Mouse (Mus musculus): Measurements from ENCODE around the gene Tcp11. TPM values are rescaled to one million over a fixed set of nuclear protein-coding genes. Genes with fewer than 3 reads are reported as not detected.
A peak's percentile ranks its signal among the peaks of the same experiment; 100 is the strongest.

Gene Tcp11
- polyA plus RNA-seq, 1 experiment from 2014 or later, result 4.9 TPM

- WGBS, result 76% methylated on average over 3 of the region's 3 CpGs
- H3K9ac ChIP-seq (ENCODE audit: low read depth, low read length), result no peak overlapping the region
- H3K4me3 ChIP-seq (ENCODE audit: low read length), result no peak overlapping the region
- no peak overlapping the region for H3K27ac ChIP-seq (ENCODE audit: low read depth, low read length)
- ATAC-seq (ENCODE audit: low FRiP score, low TSS enrichment), result no peak
- H3K9me3 ChIP-seq (ENCODE audit: control insufficient read depth, low read length), result peaks cover 8% of the 10 kb centered on the region; the same call in 1 of the 2 replicates
- H3K36me3 ChIP-seq (ENCODE audit: control insufficient read depth, insufficient read depth, low read length), result no peaks in the 10 kb centered on the region
- H3K4me1 ChIP-seq (ENCODE audit: control insufficient read depth, insufficient read depth, low read length), result peaks cover 6% of the 10 kb centered on the region
- H3K27me3 ChIP-seq (ENCODE audit: control insufficient read depth, insufficient read depth, low read length), result no peaks in the 10 kb centered on the region
- H3K4me2 ChIP-seq (replicated peaks; ENCODE audit: low read depth, low read length), result no peak overlapping the region
These were observed 13.4 kb upstream of the Tcp11 start for GRCm38 (mm10) chr17:28093837-28094236.

GRCm38 (mm10) chr17:28092297-28092696 lies 11.9 kb upstream of the Tcp11 start:
- H3K27me3 ChIP-seq (ENCODE audit: control insufficient read depth, insufficient read depth, low read length), result no peaks in the 10 kb centered on the region
- no peaks in the 10 kb centered on the region for H3K4me1 ChIP-seq (ENCODE audit: control insufficient read depth, insufficient read depth, low read length)
- no peak overlapping the region for H3K27ac ChIP-seq (ENCODE audit: low read depth, low read length)
- peaks cover 8% of the 10 kb centered on the region; the same call in 1 of the 2 replicates for H3K9me3 ChIP-seq (ENCODE audit: control insufficient read depth, low read length)
- H3K4me3 ChIP-seq (ENCODE audit: low read length), result no peak overlapping the region
- no peak overlapping the region for H3K4me2 ChIP-seq (replicated peaks; ENCODE audit: low read depth, low read length)
- H3K36me3 ChIP-seq (ENCODE audit: control insufficient read depth, insufficient read depth, low read length), result no peaks in the 10 kb centered on the region
- no peak overlapping the region for H3K9ac ChIP-seq (ENCODE audit: low read depth, low read length)
- 87% methylated on average over 2 of the region's 2 CpGs for WGBS
- no peak for ATAC-seq (ENCODE audit: low FRiP score, low TSS enrichment)

- no peak for ATAC-seq (ENCODE audit: low FRiP score, low TSS enrichment)
- 97% methylated on average over 6 of the region's 6 CpGs for WGBS
These were observed 8.3 kb upstream of the Tcp11 start for GRCm38 (mm10) chr17:28088718-28089117.

GRCm38 (mm10) chr17:28087430-28087829 lies 7.0 kb upstream of the Tcp11 start:
- ATAC-seq (ENCODE audit: low FRiP score, low TSS enrichment), result no peak

More at GRCm38 (mm10) chr17:28088718-28089117, 8.3 kb upstream of the Tcp11 start:
- Histone ChIP-seq H3K36me3 (ENCODE audit: control insufficient read depth, insufficient read depth, low read length) (no peaks in the 10 kb centered on the region), H3K27ac (ENCODE audit: low read depth, low read length) (no peak overlapping the region), H3K27me3 (ENCODE audit: control insufficient read depth, insufficient read depth, low read length) (no peaks in the 10 kb centered on the region), H3K4me3 (ENCODE audit: low read length) (no peak overlapping the region), H3K9ac (ENCODE audit: low read depth, low read length) (no peak overlapping the region), H3K4me1 (ENCODE audit: control insufficient read depth, insufficient read depth, low read length) (no peaks in the 10 kb centered on the region; the same call in 1 of the 2 replicates), H3K9me3 (ENCODE audit: control insufficient read depth, low read length) (peaks cover 5% of the 10 kb centered on the region; the same call in 1 of the 2 replicates), H3K4me2 (replicated peaks; ENCODE audit: low read depth, low read length) (no peak overlapping the region)

GRCm38 (mm10) chr17:28084964-28085363 lies 4.5 kb upstream of the Tcp11 start:
- no peaks in the 10 kb centered on the region for H3K27me3 ChIP-seq (ENCODE audit: control insufficient read depth, insufficient read depth, low read length)
- H3K4me1 ChIP-seq (ENCODE audit: control insufficient read depth, insufficient read depth, low read length), result no peaks in the 10 kb centered on the region; the same call in 1 of the 2 replicates
- no peaks in the 10 kb centered on the region for H3K36me3 ChIP-seq (ENCODE audit: control insufficient read depth, insufficient read depth, low read length)
- WGBS, result under 1% methylated on average over 16 of the region's 16 CpGs
- peak; percentile 20; the same call in 1 of the 2 replicates for ATAC-seq (ENCODE audit: low FRiP score, low TSS enrichment)
- H3K4me3 ChIP-seq (ENCODE audit: low read length), result peak overlapping the region; percentile 12; the same call in 1 of the 2 replicates
- H3K27ac ChIP-seq (ENCODE audit: low read depth, low read length), result no peak overlapping the region
- no peaks in the 10 kb centered on the region for H3K9me3 ChIP-seq (ENCODE audit: control insufficient read depth, low read length)
- H3K4me2 ChIP-seq (replicated peaks; ENCODE audit: low read depth, low read length), result peak overlapping the region; percentile 39
- H3K9ac ChIP-seq (ENCODE audit: low read depth, low read length), result peak overlapping the region; percentile 42; the same call in 1 of the 2 replicates

More at GRCm38 (mm10) chr17:28087430-28087829, 7.0 kb upstream of the Tcp11 start:
- 35% methylated on average over 5 of the region's 5 CpGs for WGBS
- Histone ChIP-seq H3K27me3 (ENCODE audit: control insufficient read depth, insufficient read depth, low read length) (no peaks in the 10 kb centered on the region), H3K27ac (ENCODE audit: low read depth, low read length) (no peak overlapping the region), H3K9me3 (ENCODE audit: control insufficient read depth, low read length) (peaks cover 4% of the 10 kb centered on the region; the same call in 1 of the 2 replicates), H3K9ac (ENCODE audit: low read depth, low read length) (no peak overlapping the region), H3K36me3 (ENCODE audit: control insufficient read depth, insufficient read depth, low read length) (no peaks in the 10 kb centered on the region), H3K4me2 (replicated peaks; ENCODE audit: low read depth, low read length) (no peak overlapping the region), H3K4me3 (ENCODE audit: low read length) (no peak overlapping the region), H3K4me1 (ENCODE audit: control insufficient read depth, insufficient read depth, low read length) (no peaks in the 10 kb centered on the region; the same call in 1 of the 2 replicates)

- Histone ChIP-seq H3K9ac (ENCODE audit: low read depth, low read length) (no peak overlapping the region), H3K36me3 (ENCODE audit: control insufficient read depth, insufficient read depth, low read length) (no peaks in the 10 kb centered on the region), H3K4me2 (replicated peaks; ENCODE audit: low read depth, low read length) (no peak overlapping the region), H3K4me1 (ENCODE audit: control insufficient read depth, insufficient read depth, low read length) (peaks cover 1% of the 10 kb centered on the region; the same call in 1 of the 2 replicates), H3K27ac (ENCODE audit: low read depth, low read length) (no peak overlapping the region), H3K4me3 (ENCODE audit: low read length) (no peak overlapping the region), H3K9me3 (ENCODE audit: control insufficient read depth, low read length) (no peaks in the 10 kb centered on the region), H3K27me3 (ENCODE audit: control insufficient read depth, insufficient read depth, low read length) (no peaks in the 10 kb centered on the region)
- 22% methylated on average over 22 of the region's 22 CpGs for WGBS
- no peak for ATAC-seq (ENCODE audit: low FRiP score, low TSS enrichment)
These were observed 4.0 kb upstream of the Tcp11 start for GRCm38 (mm10) chr17:28084395-28084905.

GRCm38 (mm10) chr17:28082863-28083262 lies 2.4 kb upstream of the Tcp11 start:
- Histone ChIP-seq H3K36me3 (ENCODE audit: control insufficient read depth, insufficient read depth, low read length) (no peaks in the 10 kb centered on the region), H3K4me1 (ENCODE audit: control insufficient read depth, insufficient read depth, low read length) (peaks cover 6% of the 10 kb centered on the region; the same call in 1 of the 2 replicates), H3K27ac (ENCODE audit: low read depth, low read length) (peak overlapping the region; percentile 31; the same call in 1 of the 2 replicates), H3K9ac (ENCODE audit: low read depth, low read length) (no peak overlapping the region), H3K4me3 (ENCODE audit: low read length) (no peak overlapping the region), H3K9me3 (ENCODE audit: control insufficient read depth, low read length) (no peaks in the 10 kb centered on the region), H3K27me3 (ENCODE audit: control insufficient read depth, insufficient read depth, low read length) (no peaks in the 10 kb centered on the region), H3K4me2 (replicated peaks; ENCODE audit: low read depth, low read length) (no peak overlapping the region)
- WGBS, result 55% methylated on average over 13 of the region's 13 CpGs
- no peak for ATAC-seq (ENCODE audit: low FRiP score, low TSS enrichment)

GRCm38 (mm10) chr17:28081856-28082255 lies 1.4 kb upstream of the Tcp11 start:
- Histone ChIP-seq H3K27me3 (ENCODE audit: control insufficient read depth, insufficient read depth, low read length) (no peaks in the 10 kb centered on the region), H3K9me3 (ENCODE audit: control insufficient read depth, low read length) (no peaks in the 10 kb centered on the region), H3K36me3 (ENCODE audit: control insufficient read depth, insufficient read depth, low read length) (no peaks in the 10 kb centered on the region), H3K4me1 (ENCODE audit: control insufficient read depth, insufficient read depth, low read length) (peaks cover 6% of the 10 kb centered on the region; the same call in 1 of the 2 replicates), H3K4me3 (ENCODE audit: low read length) (no peak overlapping the region), H3K27ac (ENCODE audit: low read depth, low read length) (no peak overlapping the region), H3K9ac (ENCODE audit: low read depth, low read length) (no peak overlapping the region), H3K4me2 (replicated peaks; ENCODE audit: low read depth, low read length) (no peak overlapping the region)
- WGBS, result 92% methylated on average over 7 of the region's 7 CpGs
- no peak for ATAC-seq (ENCODE audit: low FRiP score, low TSS enrichment)

GRCm38 (mm10) chr17:28081385-28081784 lies 946 bp upstream of the Tcp11 start:
- Histone ChIP-seq H3K9ac (ENCODE audit: low read depth, low read length) (no peak overlapping the region), H3K4me1 (ENCODE audit: control insufficient read depth, insufficient read depth, low read length) (peaks cover 6% of the 10 kb centered on the region; the same call in 1 of the 2 replicates), H3K36me3 (ENCODE audit: control insufficient read depth, insufficient read depth, low read length) (no peaks in the 10 kb centered on the region), H3K27me3 (ENCODE audit: control insufficient read depth, insufficient read depth, low read length) (no peaks in the 10 kb centered on the region), H3K27ac (ENCODE audit: low read depth, low read length) (no peak overlapping the region), H3K4me2 (replicated peaks; ENCODE audit: low read depth, low read length) (no peak overlapping the region), H3K4me3 (ENCODE audit: low read length) (no peak overlapping the region), H3K9me3 (ENCODE audit: control insufficient read depth, low read length) (no peaks in the 10 kb centered on the region; the same call in 1 of the 2 replicates)
- WGBS, result 58% methylated on average over 9 of the region's 9 CpGs
- no peak for ATAC-seq (ENCODE audit: low FRiP score, low TSS enrichment)

Measured in kidney, embryonic 14.5 days (tissue).